Mouse (Mus musculus): ENCODE data around the gene Fam120a.
A peak's percentile ranks its signal among the peaks of the same experiment; 100 is the strongest.

The Fam120a gene

GRCm38 (mm10) chr13:48967956-48968749, at the start of gene Fam120a:
Fam120a (minus strand) TSS chr13:48968017.
- peak; percentile 84 to 91 for DNase-seq

DNA sequence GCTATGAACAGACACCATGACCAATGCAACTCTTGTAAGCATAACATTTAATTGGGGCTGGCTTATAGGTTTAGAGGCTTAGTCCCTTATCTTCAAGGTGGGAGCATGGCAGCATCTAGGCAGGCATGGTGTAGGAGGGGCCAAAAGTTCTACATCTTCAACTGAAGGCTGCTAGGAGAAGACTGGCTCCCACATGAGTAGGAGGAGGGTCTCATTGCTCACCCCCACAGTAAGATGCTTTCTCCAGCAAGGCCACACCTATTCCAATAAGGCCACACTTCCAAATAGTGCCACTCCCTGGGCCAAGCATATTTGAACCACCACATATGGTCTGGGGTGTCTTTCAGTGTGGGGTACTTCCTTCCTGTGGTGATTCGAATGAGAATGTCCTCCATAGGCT, 49.6 kb upstream of the Fam120a start:
- no peak for DNase-seq

DNA sequence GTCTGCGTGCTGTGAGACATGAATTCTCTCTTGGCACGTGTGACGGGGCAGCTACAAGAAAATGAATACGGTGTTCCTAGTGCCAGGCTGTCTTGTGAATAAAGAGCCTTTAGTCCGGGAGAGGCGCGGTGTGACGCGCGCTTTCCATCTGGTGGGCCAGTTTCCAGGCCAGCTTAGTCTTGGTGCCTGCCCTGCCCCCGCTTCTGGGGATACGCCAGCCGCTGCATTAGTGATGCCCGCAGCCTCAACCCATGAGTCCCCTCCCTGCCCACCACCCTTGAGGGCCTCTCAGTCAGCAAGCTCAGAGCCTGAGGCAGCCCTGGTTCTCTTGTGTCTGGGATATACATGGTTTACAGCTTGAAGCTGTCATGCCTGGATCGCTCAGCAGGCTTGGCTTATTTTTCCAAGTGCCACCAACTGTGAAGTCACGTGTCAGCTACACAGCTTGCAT, 48.5 kb upstream of the Fam120a start:
- peak; percentile 97 to 98 for DNase-seq

DNA sequence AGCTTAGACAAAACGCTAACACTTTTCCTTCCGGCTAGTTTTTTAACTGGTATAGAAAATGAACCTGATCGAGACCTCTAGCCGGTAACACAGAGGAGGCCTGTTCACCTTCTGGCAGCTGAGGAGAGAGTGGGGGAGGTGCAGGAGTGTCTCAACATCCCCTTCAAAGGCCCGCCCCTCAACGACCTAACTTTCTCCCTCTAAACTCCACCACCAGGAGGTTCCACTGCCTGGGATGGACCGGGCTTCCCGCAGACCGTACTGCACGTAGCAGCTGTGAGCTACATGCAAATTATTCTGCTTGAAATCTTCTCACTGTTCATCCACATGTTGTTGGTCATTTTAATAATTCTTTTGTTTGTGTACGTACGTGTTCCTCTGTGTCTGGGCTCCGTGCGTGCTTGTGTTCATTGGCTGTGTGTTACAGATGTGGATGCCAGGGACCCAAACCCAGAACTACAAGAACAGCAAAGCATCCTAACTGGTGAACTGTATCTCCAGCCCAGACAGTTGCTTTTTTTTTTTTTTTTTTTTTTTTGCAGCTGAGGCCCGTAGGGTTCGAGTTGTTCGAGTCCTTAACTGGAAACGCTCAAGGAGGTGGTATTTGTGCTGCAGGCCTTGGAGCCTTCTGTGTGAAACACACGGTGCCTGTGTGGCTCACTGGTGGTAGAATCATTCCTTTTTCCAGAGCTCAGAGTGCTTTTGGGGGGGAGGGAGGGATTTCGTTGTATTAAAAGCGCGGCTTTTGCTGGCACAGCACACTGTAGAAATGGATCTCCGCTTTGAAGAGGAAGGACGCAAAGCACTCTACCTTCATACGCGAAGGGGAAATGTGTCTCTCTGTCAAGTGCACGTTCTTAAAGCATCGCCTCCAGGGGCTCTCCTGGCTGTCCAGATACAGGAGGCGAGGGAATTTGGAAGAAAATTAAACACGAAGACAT, 47.8 kb upstream of the Fam120a start:
- peak; percentile 53 to 61 for DNase-seq

DNA sequence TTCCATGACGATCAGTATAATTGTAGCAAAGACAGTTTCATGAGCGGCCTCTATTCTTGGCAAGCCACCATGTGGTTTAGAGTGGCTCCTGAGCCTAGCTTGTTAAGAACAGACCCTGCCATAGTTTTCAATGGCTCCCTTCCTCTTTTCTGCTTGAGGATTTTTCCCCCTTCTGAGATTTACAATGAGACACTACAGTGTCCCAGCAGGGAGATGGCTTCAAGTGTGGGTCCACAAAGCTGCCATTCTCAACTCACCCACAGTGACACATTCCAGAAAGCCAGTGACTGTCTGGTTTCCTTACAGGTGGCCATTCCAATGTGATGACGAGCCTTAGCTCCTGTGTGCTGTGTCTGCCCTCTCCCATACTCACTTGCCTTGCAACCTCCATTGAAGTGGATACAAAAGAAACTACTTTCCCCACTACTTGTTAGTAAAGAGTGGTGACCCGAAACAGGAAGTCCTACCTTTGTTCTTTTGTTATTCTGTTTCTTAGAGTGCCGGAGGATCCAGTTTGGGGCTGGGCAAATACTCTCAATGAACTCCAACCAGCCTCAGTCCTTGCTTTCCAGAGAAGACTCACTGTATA, 45.5 kb upstream of the Fam120a start:
- DNase-seq: no peak

DNA sequence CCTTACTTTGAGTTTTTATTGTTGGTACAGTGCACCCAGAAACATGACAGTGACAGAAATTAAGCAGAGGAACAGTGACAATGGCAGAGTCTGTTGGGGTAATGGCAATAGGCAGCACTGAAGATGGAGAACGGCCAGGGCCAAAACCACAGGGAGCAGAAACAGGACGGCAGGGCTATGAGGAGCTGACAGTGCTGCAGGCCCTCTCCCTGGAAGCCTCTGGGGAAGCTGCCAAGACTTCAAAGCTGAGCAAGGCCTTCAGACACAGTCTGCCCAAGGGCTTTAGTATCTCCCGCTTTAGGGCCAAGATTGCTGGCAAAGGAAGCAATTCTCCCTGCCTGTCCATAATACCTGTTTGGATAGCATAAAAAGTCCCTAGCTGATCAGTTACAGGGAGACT, 33.9 kb upstream of the Fam120a start:
- DNase-seq: peak; percentile 91 to 95

DNA sequence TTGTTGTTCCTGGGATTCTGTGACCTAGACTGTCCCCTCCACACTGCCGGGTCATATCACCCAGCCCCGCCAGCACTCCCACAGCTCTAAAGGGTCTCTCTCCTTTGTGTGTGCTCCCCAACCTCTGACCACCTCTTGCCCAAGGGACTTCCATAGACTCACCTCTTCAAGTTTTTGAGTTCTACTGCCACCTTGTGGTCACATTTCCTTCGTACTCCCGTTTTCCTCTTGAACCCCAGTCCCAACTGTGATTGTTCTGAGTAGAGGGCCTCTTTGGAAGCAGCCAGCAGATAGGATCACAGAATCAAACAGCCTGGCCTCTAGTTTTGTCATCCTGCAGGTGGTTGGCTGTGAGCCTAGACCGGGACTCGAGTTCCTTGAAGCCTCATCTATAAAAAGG, 30.8 kb upstream of the Fam120a start:
- peak; percentile 81 to 82 for DNase-seq

- no peak for DNase-seq
Measured at GRCm38 (mm10) chr13:48996731-48997130, 28.9 kb upstream of the Fam120a start.

DNA sequence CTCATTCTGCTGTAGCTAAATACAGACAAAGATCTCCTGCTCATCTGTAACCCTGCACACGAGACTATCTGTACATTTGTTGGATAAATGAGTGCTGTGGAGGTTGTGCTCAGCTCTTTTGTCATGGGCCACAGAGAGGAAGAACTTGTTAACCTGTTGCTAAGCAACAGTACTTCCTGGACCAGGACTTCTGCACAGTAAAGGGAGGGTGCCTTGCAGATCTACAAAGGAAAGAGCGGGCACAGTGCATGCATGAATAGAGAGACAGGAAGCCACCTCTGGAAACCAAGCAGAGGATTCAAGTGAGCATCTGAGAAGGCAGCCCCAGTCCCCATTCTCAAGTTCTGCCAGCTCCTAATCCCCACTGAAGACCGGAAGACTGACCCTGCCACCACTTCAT, 27.1 kb upstream of the Fam120a start:
- no peak for DNase-seq

DNA sequence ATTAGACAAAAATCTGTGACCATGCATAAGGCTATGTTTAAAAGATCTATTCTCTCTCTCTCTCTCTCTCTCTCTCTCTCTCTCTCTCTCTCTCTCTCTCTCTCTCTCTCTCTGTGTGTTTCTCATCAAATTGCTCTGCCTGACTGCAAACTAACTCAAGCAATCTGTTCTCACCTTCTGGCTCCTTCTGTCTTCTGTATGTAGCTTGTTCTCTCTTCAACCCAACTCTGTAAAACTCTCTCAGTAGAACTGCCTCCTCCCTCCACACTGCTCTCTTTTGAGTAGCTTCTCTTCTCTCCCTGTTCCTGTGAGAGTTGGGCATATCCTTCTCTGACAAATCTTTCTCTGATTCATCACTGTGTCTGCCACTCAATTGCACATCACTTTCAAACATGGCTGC, 25.1 kb upstream of the Fam120a start:
- no peak for DNase-seq

GRCm38 (mm10) chr13:48990138-48990537, 22.3 kb upstream of the Fam120a start:
- no peak for DNase-seq

DNA sequence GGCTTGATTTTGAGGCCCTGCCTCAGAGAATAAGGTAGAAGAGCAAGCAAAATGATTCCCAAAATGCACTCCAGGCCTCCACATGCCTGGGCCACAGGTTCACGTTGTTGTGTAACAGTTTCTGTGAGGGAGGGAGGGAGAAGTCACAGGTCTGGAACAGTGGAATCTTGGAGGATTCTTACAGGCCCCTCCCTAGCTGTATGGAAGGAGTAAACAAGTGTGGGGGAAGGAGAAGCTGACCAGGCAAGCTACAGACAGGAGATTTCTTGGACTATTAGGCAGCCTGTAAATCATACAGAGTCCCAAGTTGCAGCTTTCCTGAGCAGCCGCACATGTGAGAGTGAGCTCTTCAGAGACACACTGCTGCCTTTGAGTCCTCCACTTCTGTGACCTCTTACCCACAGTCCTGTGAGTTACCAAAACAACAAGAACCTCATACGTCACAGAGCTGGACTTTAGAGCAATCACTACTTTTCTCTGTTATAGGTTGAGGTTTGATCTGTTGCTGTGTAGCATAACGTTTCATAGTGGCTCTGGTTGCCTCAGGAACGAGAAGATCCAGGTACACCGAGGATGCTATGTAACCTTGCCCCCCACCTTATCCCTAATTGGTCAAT, 14.8 kb upstream of the Fam120a start:
- DNase-seq: no peak

DNA sequence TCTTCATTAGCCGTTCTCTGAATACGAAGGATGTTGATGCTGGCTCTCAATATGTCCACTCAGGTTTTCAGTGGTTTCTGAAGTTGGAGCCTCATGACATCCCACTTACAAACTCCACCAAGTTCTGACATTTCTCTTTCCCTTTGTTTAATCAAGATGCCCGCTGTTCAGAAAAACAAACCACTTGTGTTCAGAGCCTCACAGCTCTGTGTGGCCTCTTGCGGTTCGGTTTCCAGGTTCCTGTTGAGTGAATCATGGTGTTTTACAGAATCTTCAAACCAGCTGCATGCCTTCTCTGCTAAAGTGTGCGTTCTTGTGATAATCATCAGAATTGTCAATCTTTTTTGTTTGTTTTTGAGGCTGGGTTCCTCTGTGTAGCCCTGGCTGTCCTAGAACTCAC, 11.3 kb upstream of the Fam120a start:
- no peak for DNase-seq

GRCm38 (mm10) chr13:48977858-48978257, 10.0 kb upstream of the Fam120a start:
- no peak for DNase-seq

DNA sequence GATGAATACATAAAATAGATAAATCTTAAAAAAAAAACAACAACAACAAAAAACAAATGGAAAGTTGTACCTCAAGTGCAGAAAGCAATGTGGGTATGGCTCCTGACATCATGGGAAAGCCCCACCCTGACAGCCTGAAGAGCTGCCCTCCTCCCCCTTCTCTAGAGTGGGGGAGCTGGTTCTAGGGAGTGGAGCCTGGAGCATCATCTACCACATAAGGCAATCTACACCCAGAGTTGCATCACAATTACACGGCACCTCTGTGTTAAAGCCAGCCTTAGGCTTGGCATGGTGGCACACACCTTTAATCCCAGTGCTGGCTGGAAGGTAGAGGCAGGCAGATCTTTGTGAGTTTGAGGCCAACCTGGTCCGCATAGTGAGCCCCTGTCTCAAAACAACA, 6.9 kb upstream of the Fam120a start:
- DNase-seq: no peak

- no peak for DNase-seq
Measured at GRCm38 (mm10) chr13:48974266-48974665, 6.4 kb upstream of the Fam120a start.

GRCm38 (mm10) chr13:48973231-48973630, 5.4 kb upstream of the Fam120a start:
- no peak for DNase-seq

GRCm38 (mm10) chr13:48971033-48971432, 3.2 kb upstream of the Fam120a start:
- no peak for DNase-seq

GRCm38 (mm10) chr13:48970566-48970965, 2.7 kb upstream of the Fam120a start:
- DNase-seq: no peak

GRCm38 (mm10) chr13:48968750-48969088, 902 bp upstream of the Fam120a start:
- no peak for DNase-seq

DNA sequence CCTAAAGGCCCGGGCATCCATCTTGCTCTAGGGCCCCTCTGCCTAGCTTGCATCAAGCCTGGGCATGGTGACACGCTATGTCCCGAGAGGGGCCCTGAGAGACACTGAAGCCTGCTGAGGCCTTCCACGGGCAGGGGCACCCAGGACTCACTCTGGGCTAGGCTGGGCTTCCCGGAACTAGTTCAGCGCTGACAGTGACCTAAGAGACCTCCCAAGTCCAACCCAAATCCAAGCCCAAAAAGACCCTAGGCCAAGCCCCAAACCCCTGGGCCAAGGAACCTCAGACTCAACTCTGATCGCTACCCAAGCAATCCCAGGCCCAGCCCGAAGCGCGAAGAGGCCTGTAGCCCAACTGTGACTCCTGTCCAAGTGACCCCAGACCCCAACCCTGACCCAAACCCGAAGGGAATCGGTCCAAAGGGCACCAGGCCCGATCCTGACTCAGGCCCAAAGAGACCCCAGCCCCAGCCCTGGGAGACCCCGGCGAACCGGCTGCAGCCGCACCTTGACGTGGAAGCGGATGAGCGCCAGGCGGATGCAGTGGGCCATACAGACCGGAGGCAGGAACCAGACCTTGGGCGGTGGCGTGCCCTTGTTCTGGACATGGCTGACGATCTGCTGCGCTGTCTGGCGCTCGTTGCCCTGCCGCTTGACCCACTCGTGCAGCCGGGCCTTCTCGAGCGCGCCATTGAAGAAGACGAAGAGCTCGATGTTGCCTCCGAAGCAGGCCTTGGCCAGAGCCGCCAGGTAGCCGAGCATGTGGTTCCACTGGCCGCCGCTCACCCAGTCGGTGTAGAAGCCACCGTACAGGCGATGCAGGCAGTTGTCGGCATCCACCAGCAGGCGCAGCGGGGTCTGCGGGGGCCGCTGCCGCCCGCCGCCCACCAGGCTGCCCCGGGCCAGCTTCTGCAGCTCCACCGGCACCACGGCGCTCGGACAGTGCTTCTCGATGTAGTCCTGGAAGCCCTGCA, 681 bp downstream of the Fam120a start:
- DNase-seq: peak; percentile 69 to 72

Measured in cerebellum, postnatal 14 days (tissue).